Mouse (Mus musculus) frontal cortex, postnatal 10 days (tissue): ENCODE data around the gene Adipor2.

Experiments used
- DNase-seq, 2 experiments: peaks; one replicate each; pipeline ENCODE4 v3.0.0; 2022; ENCODE audit warnings: low spot score in 2 of 2, mixed read lengths in 1 of 2

Adipor2 gene

GRCm38 (mm10) chr6:119313588-119314375, 103.7 kb downstream of the Adipor2 start:
- peak in 1 of 2 experiments; percentile 26 for DNase-seq

- DNase-seq, result peak in 1 of 2 experiments; percentile 16
These were observed 104.4 kb downstream of the Adipor2 start for GRCm38 (mm10) chr6:119313096-119313495.

- no peak for DNase-seq
These were observed 105.1 kb downstream of the Adipor2 start for GRCm38 (mm10) chr6:119312381-119312780.

- peak in 1 of 2 experiments; percentile 70 for DNase-seq
These were observed 107.3 kb downstream of the Adipor2 start for GRCm38 (mm10) chr6:119310176-119310575.

GRCm38 (mm10) chr6:119307867-119308413, 109.6 kb downstream of the Adipor2 start:
- DNase-seq, result no peak

DNA sequence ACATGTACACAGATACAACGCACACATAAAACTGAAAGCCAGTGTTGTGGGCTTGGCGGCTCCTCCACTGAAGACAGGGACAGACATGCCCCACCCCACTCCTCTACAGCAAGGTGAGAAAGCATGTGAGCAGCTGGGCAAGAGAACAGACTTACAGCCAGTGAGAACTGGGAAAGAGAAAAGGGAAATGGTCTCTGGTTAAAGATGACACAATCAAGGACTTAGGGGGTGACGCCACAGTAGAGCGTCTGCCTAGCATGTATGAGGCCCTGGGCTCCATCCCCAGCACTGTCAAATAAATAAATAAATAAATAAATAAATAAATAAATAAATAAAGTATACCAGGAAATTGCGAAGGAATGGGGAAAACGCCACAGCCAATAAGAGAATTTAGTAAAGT, 114.2 kb downstream of the Adipor2 start:
- no peak for DNase-seq
